Mouse (Mus musculus): ENCODE data around the gene Msi2. TPM values are rescaled to one million over a fixed set of nuclear protein-coding genes. Genes with fewer than 3 reads are reported as not detected.

Gene Msi2
- polyA plus RNA-seq, 1 experiment from 2014 or later = 24.5 TPM

- no peaks in the 10 kb centered on the region for H3K4me1 ChIP-seq (replicated peaks; ENCODE audit: insufficient read depth, low read length)
- 86% methylated on average over 13 of the region's 13 CpGs for WGBS
- H3K27me3 ChIP-seq (ENCODE audit: insufficient read depth, low read length) = no peaks in the 10 kb centered on the region
- TF ChIP-seq CTCF (IDR thresholded peaks at IDR 0.05; ENCODE audit: low read depth) = no peak
- no peak overlapping the region for H3K9ac ChIP-seq (ENCODE audit: low read depth, low read length)
- H3K4me3 ChIP-seq (replicated peaks; ENCODE audit: low read depth, low read length) = no peak overlapping the region
- no peak overlapping the region for H3K4me2 ChIP-seq (ENCODE audit: low read length)
- no peaks in the 10 kb centered on the region for H3K9me3 ChIP-seq (replicated peaks; ENCODE audit: low read length)
- ATAC-seq (replicated peaks; ENCODE audit: low FRiP score, low read depth) (no peak), DNase-seq (ENCODE audit: low spot score) (no peak)
- no peak overlapping the region for H3K27ac ChIP-seq
- no peaks in the 10 kb centered on the region for H3K36me3 ChIP-seq (ENCODE audit: insufficient read depth, low read length)
These were observed 21.4 kb upstream of the Msi2 start for GRCm38 (mm10) chr11:88739574-88740295.

- Histone ChIP-seq H3K27me3 (ENCODE audit: insufficient read depth, low read length) (no peaks in the 10 kb centered on the region), H3K4me3 (replicated peaks; ENCODE audit: low read depth, low read length) (no peak overlapping the region), H3K36me3 (ENCODE audit: insufficient read depth, low read length) (no peaks in the 10 kb centered on the region), H3K4me2 (ENCODE audit: low read length) (no peak overlapping the region), H3K27ac (no peak overlapping the region), H3K4me1 (replicated peaks; ENCODE audit: insufficient read depth, low read length) (no peaks in the 10 kb centered on the region), H3K9me3 (replicated peaks; ENCODE audit: low read length) (no peaks in the 10 kb centered on the region), H3K9ac (ENCODE audit: low read depth, low read length) (no peak overlapping the region)
- no peak for TF ChIP-seq CTCF (IDR thresholded peaks at IDR 0.05; ENCODE audit: low read depth)
- WGBS = 71% methylated on average over 5 of the region's 5 CpGs
- ATAC-seq (replicated peaks; ENCODE audit: low FRiP score, low read depth) (no peak), DNase-seq (ENCODE audit: low spot score) (no peak)
These were observed 11.1 kb upstream of the Msi2 start for GRCm38 (mm10) chr11:88729363-88729762.

GRCm38 (mm10) chr11:88728508-88728890 lies 10.2 kb upstream of the Msi2 start:
- Histone ChIP-seq H3K27ac (no peak overlapping the region), H3K9me3 (replicated peaks; ENCODE audit: low read length) (no peaks in the 10 kb centered on the region), H3K4me1 (replicated peaks; ENCODE audit: insufficient read depth, low read length) (no peaks in the 10 kb centered on the region), H3K4me3 (replicated peaks; ENCODE audit: low read depth, low read length) (no peak overlapping the region), H3K9ac (ENCODE audit: low read depth, low read length) (no peak overlapping the region), H3K27me3 (ENCODE audit: insufficient read depth, low read length) (no peaks in the 10 kb centered on the region), H3K36me3 (ENCODE audit: insufficient read depth, low read length) (no peaks in the 10 kb centered on the region), H3K4me2 (ENCODE audit: low read length) (no peak overlapping the region)
- peak; percentile 90 for DNase-seq (ENCODE audit: low spot score)
- WGBS = 3% methylated on average over 6 of the region's 6 CpGs
- no peak for ATAC-seq (replicated peaks; ENCODE audit: low FRiP score, low read depth)
- TF ChIP-seq CTCF (IDR thresholded peaks at IDR 0.05; ENCODE audit: low read depth) = peak; percentile 99

GRCm38 (mm10) chr11:88727768-88728507 lies 9.6 kb upstream of the Msi2 start:
- H3K27me3 ChIP-seq (ENCODE audit: insufficient read depth, low read length) = no peaks in the 10 kb centered on the region
- H3K36me3 ChIP-seq (ENCODE audit: insufficient read depth, low read length) = no peaks in the 10 kb centered on the region
- peak; percentile 33; the same call in 1 of the 2 replicates for ATAC-seq (replicated peaks; ENCODE audit: low FRiP score, low read depth)
- no peaks in the 10 kb centered on the region for H3K9me3 ChIP-seq (replicated peaks; ENCODE audit: low read length)
- H3K27ac ChIP-seq = no peak overlapping the region
- no peak overlapping the region for H3K4me2 ChIP-seq (ENCODE audit: low read length)
- H3K4me3 ChIP-seq (replicated peaks; ENCODE audit: low read depth, low read length) = no peak overlapping the region
- 0 out of 2 replicates have a peak, but pooled peaks have one; percentile 13 for TF ChIP-seq CTCF (IDR thresholded peaks at IDR 0.05; ENCODE audit: low read depth)
- 50% methylated on average over 20 of the region's 20 CpGs for WGBS
- no peak for DNase-seq (ENCODE audit: low spot score)
- no peak overlapping the region for H3K9ac ChIP-seq (ENCODE audit: low read depth, low read length)
- H3K4me1 ChIP-seq (replicated peaks; ENCODE audit: insufficient read depth, low read length) = no peaks in the 10 kb centered on the region

- ATAC-seq (replicated peaks; ENCODE audit: low FRiP score, low read depth) = no peak
- no peak overlapping the region for H3K27ac ChIP-seq
- no peaks in the 10 kb centered on the region for H3K27me3 ChIP-seq (ENCODE audit: insufficient read depth, low read length)
- H3K4me2 ChIP-seq (ENCODE audit: low read length) = no peak overlapping the region
- no peaks in the 10 kb centered on the region for H3K36me3 ChIP-seq (ENCODE audit: insufficient read depth, low read length)
- no peak for TF ChIP-seq CTCF (IDR thresholded peaks at IDR 0.05; ENCODE audit: low read depth)
- H3K4me3 ChIP-seq (replicated peaks; ENCODE audit: low read depth, low read length) = no peak overlapping the region
- DNase-seq (ENCODE audit: low spot score) = no peak
- no peak overlapping the region for H3K9ac ChIP-seq (ENCODE audit: low read depth, low read length)
- 59% methylated on average over 10 of the region's 10 CpGs for WGBS
- no peaks in the 10 kb centered on the region for H3K4me1 ChIP-seq (replicated peaks; ENCODE audit: insufficient read depth, low read length)
- H3K9me3 ChIP-seq (replicated peaks; ENCODE audit: low read length) = no peaks in the 10 kb centered on the region
These were observed 2.9 kb upstream of the Msi2 start for GRCm38 (mm10) chr11:88721144-88721636.

- H3K27ac ChIP-seq = no peak overlapping the region
- 69% methylated on average over 13 of the region's 13 CpGs for WGBS
These were observed 2.2 kb upstream of the Msi2 start for GRCm38 (mm10) chr11:88720261-88721143.

More at GRCm38 (mm10) chr11:88720261-88721143, 2.2 kb upstream of the Msi2 start:
- DNase-seq (ENCODE audit: low spot score) (no peak), ATAC-seq (replicated peaks; ENCODE audit: low FRiP score, low read depth) (no peak)
- H3K4me1 ChIP-seq (replicated peaks; ENCODE audit: insufficient read depth, low read length) = no peaks in the 10 kb centered on the region; the same call in 1 of the 2 replicates
- TF ChIP-seq CTCF (IDR thresholded peaks at IDR 0.05; ENCODE audit: low read depth) = no peak
- no peaks in the 10 kb centered on the region for H3K36me3 ChIP-seq (ENCODE audit: insufficient read depth, low read length)
- no peak overlapping the region for H3K4me2 ChIP-seq (ENCODE audit: low read length)
- H3K27me3 ChIP-seq (ENCODE audit: insufficient read depth, low read length) = no peaks in the 10 kb centered on the region
- no peak overlapping the region for H3K4me3 ChIP-seq (replicated peaks; ENCODE audit: low read depth, low read length)
- H3K9me3 ChIP-seq (replicated peaks; ENCODE audit: low read length) = no peaks in the 10 kb centered on the region
- H3K9ac ChIP-seq (ENCODE audit: low read depth, low read length) = no peak overlapping the region

Measured in kidney, postnatal 0 days (tissue).